Mouse (Mus musculus) CH12.LX (cell line): ENCODE data around the gene Sptb. TPM values are rescaled to one million over a fixed set of nuclear protein-coding genes. Genes with fewer than 3 reads are reported as not detected.

ENCODE experiments used
- DNase-seq: peaks from one replicate; pipeline ENCODE4 v3.0.0-alpha.2; 2013; ENCODE audit errors: extremely low read depth
- H3K27ac ChIP-seq: 2 replicates; pipeline ENCODE4 v1.5.1; 2012; ENCODE audit warnings: low read depth, mild to moderate bottlenecking, control low read depth, moderate library complexity; ENCODE audit not compliant: insufficient read depth
- H3K27me3 ChIP-seq: replicated peaks from 2 replicates; pipeline ENCODE3; 2012; ENCODE audit warnings: inconsistent platforms
- H3K36me3 ChIP-seq, 2 experiments: replicated peaks in 1 of 2; 2 replicates each; pipeline versions ENCODE3 to v1.6.1; 2012; ENCODE audit warnings: inconsistent platforms in 1 of 2, low read length in 1 of 2, mild to moderate bottlenecking in 1 of 2, mixed read lengths in 1 of 2, moderate library complexity in 1 of 2; ENCODE audit not compliant: control insufficient read depth in 1 of 2, insufficient read depth in 1 of 2
- H3K4me1 ChIP-seq, 2 experiments: 2 replicates each; pipeline ENCODE4 v1.6.1; 2012; ENCODE audit warnings: inconsistent platforms in 1 of 2, moderate library complexity in 1 of 2; ENCODE audit not compliant: insufficient read depth in 2 of 2, control insufficient read depth in 1 of 2
- H3K4me2 ChIP-seq: 2 replicates; pipeline ENCODE4 v1.6.1; 2012; ENCODE audit warnings: low read depth, mild to moderate bottlenecking, control low read depth; ENCODE audit not compliant: poor library complexity, insufficient read depth, severe bottlenecking
- H3K4me3 ChIP-seq, 3 experiments: fragments of 150-350 bp in 1 of 3; sonication (generic) in 1 of 3; replicated peaks in 1 of 3; 2 replicates each; pipeline versions ENCODE3 to v1.5.1; 2011 to 2012; ENCODE audit warnings: low read depth in 2 of 3, low read length in 2 of 3, mild to moderate bottlenecking in 2 of 3, moderate library complexity in 2 of 3, control low read depth in 1 of 3, improper control_type of control experiment in 1 of 3, inconsistent platforms in 1 of 3, mixed read lengths in 1 of 3; ENCODE audit not compliant: poor library complexity in 1 of 3
- H3K79me2 ChIP-seq: replicated peaks from 2 replicates; pipeline ENCODE4 v1.6.1; 2012; ENCODE audit warnings: mild to moderate bottlenecking, moderate library complexity; ENCODE audit not compliant: control insufficient read depth, poor library complexity, insufficient read depth, severe bottlenecking; ENCODE audit errors: extremely low read depth
- H3K9ac ChIP-seq: 2 replicates; pipeline ENCODE4 v1.6.1; 2012; ENCODE audit warnings: low read depth, mild to moderate bottlenecking, control low read depth, moderate library complexity; ENCODE audit not compliant: insufficient read depth
- H3K9me3 ChIP-seq: replicated peaks from 2 replicates; pipeline ENCODE3; 2012; ENCODE audit warnings: low read length, inconsistent platforms, mixed read lengths
- BHLHE40 ChIP-seq: IDR thresholded peaks from 2 replicates; pipeline ENCODE4 v1.6.1; 2011; ENCODE audit warnings: mild to moderate bottlenecking, low read depth, low read length, improper control_type of control experiment
- CTCF ChIP-seq, 2 experiments: IDR thresholded peaks in 1 of 2; conservative IDR thresholded peaks in 1 of 2; 2 replicates each; pipeline ENCODE4 v1.5.1; 2011 to 2012; ENCODE audit warnings: low read depth in 2 of 2, low read length in 2 of 2, improper control_type of control experiment in 1 of 2, inconsistent platforms in 1 of 2, mild to moderate bottlenecking in 1 of 2, moderate library complexity in 1 of 2
- EP300 ChIP-seq: IDR thresholded peaks from 2 replicates; pipeline ENCODE4 v1.6.1; 2011; ENCODE audit warnings: low read length, improper control_type of control experiment
- JUN ChIP-seq: IDR thresholded peaks from 2 replicates; pipeline ENCODE4 v1.6.1; 2011; ENCODE audit warnings: low read depth, mild to moderate bottlenecking, low read length, improper control_type of control experiment, moderate library complexity; ENCODE audit not compliant: insufficient read depth
- MAX ChIP-seq: IDR thresholded peaks from 2 replicates; pipeline ENCODE4 v1.6.1; 2011; ENCODE audit warnings: low read length, improper control_type of control experiment
- MAZ ChIP-seq: IDR thresholded peaks from 2 replicates; pipeline ENCODE4 v1.6.1; 2012; ENCODE audit warnings: low read depth, mild to moderate bottlenecking, inconsistent platforms, low read length, improper control_type of control experiment, moderate library complexity
- MEF2A ChIP-seq: IDR thresholded peaks from 2 replicates; pipeline ENCODE4 v1.6.1; 2014; ENCODE audit warnings: low read depth, mild to moderate bottlenecking, inconsistent platforms, low read length, improper control_type of control experiment, borderline replicate concordance
- MYC ChIP-seq: IDR thresholded peaks from 2 replicates; pipeline ENCODE4 v1.6.1; 2011; ENCODE audit warnings: low read depth, mild to moderate bottlenecking, improper control_type of control experiment, low read length
- PAX5 ChIP-seq: IDR thresholded peaks from 2 replicates; pipeline ENCODE4 v1.6.1; 2012; ENCODE audit warnings: low read length, inconsistent platforms, mixed read lengths
- POLR2AphosphoS2 ChIP-seq: IDR thresholded peaks from 2 replicates; pipeline ENCODE4 v1.6.1; 2011; ENCODE audit warnings: low read depth, low read length, improper control_type of control experiment
- SIN3A ChIP-seq: IDR thresholded peaks from 2 replicates; pipeline ENCODE4 v1.6.1; 2012; ENCODE audit warnings: low read length, improper control_type of control experiment, inconsistent platforms
- SMC3 ChIP-seq: IDR thresholded peaks from 2 replicates; pipeline ENCODE4 v1.6.1; 2011; ENCODE audit warnings: low read depth, low read length, improper control_type of control experiment
- TBP ChIP-seq: conservative IDR thresholded peaks from 2 replicates; pipeline ENCODE4 v1.6.1; 2011; ENCODE audit warnings: low read depth, low read length, improper control_type of control experiment
- USF2 ChIP-seq: conservative IDR thresholded peaks from 2 replicates; pipeline ENCODE4 v1.6.1; 2011; ENCODE audit warnings: low read depth, low read length, improper control_type of control experiment
- ZMIZ1 ChIP-seq: IDR thresholded peaks from 2 replicates; pipeline ENCODE4 v1.6.1; 2012; ENCODE audit warnings: low read depth, mild to moderate bottlenecking, inconsistent platforms, low read length, improper control_type of control experiment
- dilution Hi-C: fragments of 300-500 bp; cut with MboI; formaldehyde crosslinking; loops from 2 replicates; pipeline ENCODE4 v1.14.3; 2020; ENCODE audit warnings: low sequenced_read_pairs; ENCODE audit not compliant: extremely low pct_unique_long_range_greater_than_20kb, extremely low pct_ligation_motif_present
- in situ Hi-C: fragments of 300-500 bp; cut with MboI; formaldehyde crosslinking; loops from 3 replicates; pipeline ENCODE4 v1.14.3; 2019; ENCODE audit warnings: low sequenced_read_pairs, low pct_ligation_motif_present, low pct_unique_long_range_greater_than_20kb, mixed read lengths
- polyA plus RNA-seq: library from polyadenylated mRNA; unstranded; fragments of >175 nt; gene quantifications from 2 replicates; pipeline ENCODE4 v1.2.1, GENCODE M21; 2012; ENCODE audit warnings: low read depth; ENCODE audit not compliant: insufficient read length
- total RNA-seq, 2 experiments: library from RNA; depleted of rRNA; stranded (reverse); fragments of 300-350 nt in 1 of 2; fragments of >200 nt in 1 of 2; gene quantifications; 2 replicates each; pipeline ENCODE4 v1.2.3; 2012 to 2014

The Sptb gene
- total and polyA plus RNA-seq, 3 experiments: 0.03 to 0.04 (median 0.04) TPM

GRCm38 (mm10) chr12:76598196-76598928, 112.0 kb downstream of the Sptb start:
- Histone ChIP-seq H3K9ac (no peak overlapping the region), H3K4me2 (no peak overlapping the region), H3K4me3 (no peak overlapping the region), H3K79me2 (no peaks in the 10 kb centered on the region), H3K9me3 (no peaks in the 10 kb centered on the region), H3K36me3 (no peaks in the 10 kb centered on the region), H3K27ac (no peak overlapping the region), H3K4me1 (peaks cover 12% of the 10 kb centered on the region in 2 experiments), H3K27me3 (peaks cover 32% of the 10 kb centered on the region)
- DNase-seq: no peak
- in situ Hi-C loops: loop anchor here (10.0 kb wide), 1 partner anchor 234 kb away; the partner anchor contains the start of gene Zbtb25
- TF ChIP-seq POLR2AphosphoS2 (no peak), ZMIZ1 (no peak), USF2 (no peak), TBP (no peak), CTCF (conservative IDR thresholded peaks at IDR 0.05 in 1 of 2, IDR thresholded peaks at IDR 0.05 in 1 of 2; ENCODE audit: low read depth in 2 of 2, low read length in 2 of 2) (no peak)
- dilution Hi-C loops: no loop called here

GRCm38 (mm10) chr12:76597577-76598100, 112.7 kb downstream of the Sptb start:
- Histone ChIP-seq H3K79me2 (no peaks in the 10 kb centered on the region), H3K36me3 (no peaks in the 10 kb centered on the region), H3K9ac (no peak overlapping the region), H3K9me3 (no peaks in the 10 kb centered on the region), H3K4me3 (no peak overlapping the region), H3K27me3 (peaks cover 32% of the 10 kb centered on the region), H3K27ac (no peak overlapping the region), H3K4me2 (no peak overlapping the region), H3K4me1 (peaks cover 12% of the 10 kb centered on the region in 2 experiments)
- in situ Hi-C loops: loop anchor here (10.0 kb wide), 1 partner anchor 233 kb away; the partner anchor contains the start of gene Zbtb25
- TF ChIP-seq SIN3A: no peak
- no peak for TF ChIP-seq USF2
- TF ChIP-seq MAZ: no peak
- TF ChIP-seq MEF2A: no peak
- no peak for TF ChIP-seq MAX
- TF ChIP-seq EP300: no peak
- no peak for TF ChIP-seq BHLHE40
- no peak for TF ChIP-seq JUN
- TF ChIP-seq PAX5: no peak
- no peak for TF ChIP-seq POLR2AphosphoS2
- TF ChIP-seq TBP: no peak
- no peak for TF ChIP-seq ZMIZ1
- TF ChIP-seq MYC: no peak
- no peak for TF ChIP-seq SMC3
- no peak for DNase-seq
- dilution Hi-C loops: no loop called here
